Mouse (Mus musculus): Measurements from ENCODE around the gene Tmcc1. TPM values are rescaled to one million over a fixed set of nuclear protein-coding genes. Genes with fewer than 3 reads are reported as not detected.
A peak's percentile ranks its signal among the peaks of the same experiment; 100 is the strongest.

Gene Tmcc1
- polyA plus RNA-seq, 1 experiment = 17.6 TPM

GRCm38 (mm10) chr6:116077608-116078007, 115.7 kb downstream of the Tmcc1 start:
- TF ChIP-seq CEBPB (IDR thresholded peaks at IDR 0.05; ENCODE audit: insufficient read depth, poor library complexity, severe bottlenecking) = no peak
- TF ChIP-seq POLR2AphosphoS2 (IDR thresholded peaks at IDR 0.05; ENCODE audit: insufficient read length, low read depth) = no peak
- no peak for TF ChIP-seq MYOD1 (IDR thresholded peaks at IDR 0.05; ENCODE audit: control insufficient read depth in 1 of 3, insufficient read length in 2 of 3, low read depth in 2 of 3)
- no peak for TF ChIP-seq USF1 (IDR thresholded peaks at IDR 0.05; ENCODE audit: low read depth)
- TF ChIP-seq POLR2A (IDR thresholded peaks at IDR 0.05; ENCODE audit: insufficient read length, low read depth) = no peak
- TF ChIP-seq REST (IDR thresholded peaks at IDR 0.05; ENCODE audit: insufficient read depth, insufficient read length) = no peak
- no peak for TF ChIP-seq E2F4 (IDR thresholded peaks at IDR 0.05; ENCODE audit: insufficient read depth)
- no peak for TF ChIP-seq TCF12 (IDR thresholded peaks at IDR 0.05; ENCODE audit: insufficient read depth, poor library complexity, severe bottlenecking)
- TF ChIP-seq TCF3 (IDR thresholded peaks at IDR 0.05; ENCODE audit: insufficient read length, low read depth) = no peak
- TF ChIP-seq SRF (IDR thresholded peaks at IDR 0.05; ENCODE audit: control insufficient read depth, insufficient read length, low read depth) = no peak
- TF ChIP-seq MYOG (IDR thresholded peaks at IDR 0.05; ENCODE audit: control insufficient read depth in 1 of 3, insufficient read depth in 1 of 3, insufficient read length in 2 of 3, low read depth in 2 of 3) = no peak
- no peak for TF ChIP-seq MAX (IDR thresholded peaks at IDR 0.05; ENCODE audit: low read depth)
- no peak overlapping the region for H3ac ChIP-seq (ENCODE audit: control insufficient read depth, insufficient read length)

GRCm38 (mm10) chr6:116074892-116075291, 118.4 kb downstream of the Tmcc1 start:
- Histone ChIP-seq H3K4me2 (ENCODE audit: low read depth) (no peak overlapping the region), H3K79me2 (ENCODE audit: control insufficient read depth, insufficient read depth) (peaks cover 21% of the 10 kb centered on the region), H3ac (ENCODE audit: control insufficient read depth, insufficient read length) (no peak overlapping the region), H3K27me3 (ENCODE audit: control insufficient read depth, insufficient read depth, insufficient read length) (no peaks in the 10 kb centered on the region), H3K36me3 (ENCODE audit: control insufficient read depth, insufficient read depth) (no peaks in the 10 kb centered on the region), H3K4me3 (no peak overlapping the region)
- TF ChIP-seq MAX (IDR thresholded peaks at IDR 0.05; ENCODE audit: low read depth) = no peak
- TF ChIP-seq MYOD1 (IDR thresholded peaks at IDR 0.05; ENCODE audit: control insufficient read depth in 1 of 3, insufficient read length in 2 of 3, low read depth in 2 of 3) = no peak
- no peak for TF ChIP-seq CEBPB (IDR thresholded peaks at IDR 0.05; ENCODE audit: insufficient read depth, poor library complexity, severe bottlenecking)

More at GRCm38 (mm10) chr6:116077608-116078007, 115.7 kb downstream of the Tmcc1 start:
- no peaks in the 10 kb centered on the region for H3K36me3 ChIP-seq (ENCODE audit: control insufficient read depth, insufficient read depth)
- H3K27me3 ChIP-seq (ENCODE audit: control insufficient read depth, insufficient read depth, insufficient read length) = no peaks in the 10 kb centered on the region
- no peak overlapping the region for H3K4me2 ChIP-seq (ENCODE audit: low read depth)
- H3K4me3 ChIP-seq = no peak overlapping the region
- peaks cover 15% of the 10 kb centered on the region for H3K79me2 ChIP-seq (ENCODE audit: control insufficient read depth, insufficient read depth)

GRCm38 (mm10) chr6:116073610-116074009, 119.7 kb downstream of the Tmcc1 start:
- no peaks in the 10 kb centered on the region for H3K36me3 ChIP-seq (ENCODE audit: control insufficient read depth, insufficient read depth)
- no peak overlapping the region for H3ac ChIP-seq (ENCODE audit: control insufficient read depth, insufficient read length)
- H3K4me2 ChIP-seq (ENCODE audit: low read depth) = peak overlapping the region; percentile 70
- H3K27me3 ChIP-seq (ENCODE audit: control insufficient read depth, insufficient read depth, insufficient read length) = no peaks in the 10 kb centered on the region
- H3K79me2 ChIP-seq (ENCODE audit: control insufficient read depth, insufficient read depth) = peaks cover 14% of the 10 kb centered on the region
- TF ChIP-seq TCF3 (IDR thresholded peaks at IDR 0.05; ENCODE audit: insufficient read length, low read depth) = no peak
- H3K4me3 ChIP-seq = no peak overlapping the region

GRCm38 (mm10) chr6:116072746-116073261, 120.5 kb downstream of the Tmcc1 start:
- TF ChIP-seq MAX (IDR thresholded peaks at IDR 0.05; ENCODE audit: low read depth) (no peak), TCF3 (IDR thresholded peaks at IDR 0.05; ENCODE audit: insufficient read length, low read depth) (no peak), E2F4 (IDR thresholded peaks at IDR 0.05; ENCODE audit: insufficient read depth) (no peak), CEBPB (IDR thresholded peaks at IDR 0.05; ENCODE audit: insufficient read depth, poor library complexity, severe bottlenecking) (peak; percentile 58; the same call in 1 of the 2 replicates)
- H3K4me3 ChIP-seq = peak overlapping the region; percentile 6
- peak overlapping the region; percentile 70 for H3K4me2 ChIP-seq (ENCODE audit: low read depth)
- H3K79me2 ChIP-seq (ENCODE audit: control insufficient read depth, insufficient read depth) = peaks cover 12% of the 10 kb centered on the region
- no peaks in the 10 kb centered on the region for H3K27me3 ChIP-seq (ENCODE audit: control insufficient read depth, insufficient read depth, insufficient read length)
- H3ac ChIP-seq (ENCODE audit: control insufficient read depth, insufficient read length) = no peak overlapping the region
- no peaks in the 10 kb centered on the region for H3K36me3 ChIP-seq (ENCODE audit: control insufficient read depth, insufficient read depth)

- H3K4me3 ChIP-seq = peak overlapping the region; percentile 6
- H3K79me2 ChIP-seq (ENCODE audit: control insufficient read depth, insufficient read depth) = peaks cover 12% of the 10 kb centered on the region
- H3K4me2 ChIP-seq (ENCODE audit: low read depth) = peak overlapping the region; percentile 70
These were observed 121.0 kb downstream of the Tmcc1 start for GRCm38 (mm10) chr6:116072221-116072745.

More at GRCm38 (mm10) chr6:116072221-116072745, 121.0 kb downstream of the Tmcc1 start:
- Histone ChIP-seq H3ac (ENCODE audit: control insufficient read depth, insufficient read length) (no peak overlapping the region), H3K36me3 (ENCODE audit: control insufficient read depth, insufficient read depth) (no peaks in the 10 kb centered on the region), H3K27me3 (ENCODE audit: control insufficient read depth, insufficient read depth, insufficient read length) (no peaks in the 10 kb centered on the region)
- TF ChIP-seq USF1 (IDR thresholded peaks at IDR 0.05; ENCODE audit: low read depth) (no peak), TCF3 (IDR thresholded peaks at IDR 0.05; ENCODE audit: insufficient read length, low read depth) (no peak), MYOD1 (IDR thresholded peaks at IDR 0.05; ENCODE audit: control insufficient read depth in 1 of 3, insufficient read length in 2 of 3, low read depth in 2 of 3) (no peak), TCF12 (IDR thresholded peaks at IDR 0.05; ENCODE audit: insufficient read depth, poor library complexity, severe bottlenecking) (no peak), E2F4 (IDR thresholded peaks at IDR 0.05; ENCODE audit: insufficient read depth) (no peak), SRF (IDR thresholded peaks at IDR 0.05; ENCODE audit: control insufficient read depth, insufficient read length, low read depth) (no peak), REST (IDR thresholded peaks at IDR 0.05; ENCODE audit: insufficient read depth, insufficient read length) (no peak), POLR2A (IDR thresholded peaks at IDR 0.05; ENCODE audit: insufficient read length, low read depth) (no peak), POLR2AphosphoS2 (IDR thresholded peaks at IDR 0.05; ENCODE audit: insufficient read length, low read depth) (no peak), CEBPB (IDR thresholded peaks at IDR 0.05; ENCODE audit: insufficient read depth, poor library complexity, severe bottlenecking) (no peak), MYOG (IDR thresholded peaks at IDR 0.05; ENCODE audit: control insufficient read depth in 1 of 3, insufficient read depth in 1 of 3, insufficient read length in 2 of 3, low read depth in 2 of 3) (no peak), MAX (IDR thresholded peaks at IDR 0.05; ENCODE audit: low read depth) (no peak)
